ENCODE assay signal across 9 mouse cellular contexts in genomic region chr16:4638891-4639390, GRCm38 (mm10).
"Had no signal": no experiment of that assay in that cellular context is flagged by ENCODE, and none has a peak within 500 bp of the region (broad histone marks: within the 10 kb centered on the region; RNA-seq: fewer than 3 reads in every experiment).

No protein-coding gene starts in this region.

- DNase-seq: thymus, postnatal 25 days had no signal

- H3K9ac ChIP-seq: limb, embryonic 13.5 days; liver, embryonic 12.5 days; lung, embryonic 14.5 days; neural tube, embryonic 12.5 days; neural tube, embryonic 15.5 days; stomach, embryonic 15.5 days had no signal

- H3K27me3 ChIP-seq: limb, embryonic 13.5 days; liver, embryonic 12.5 days; neural tube, embryonic 12.5 days; neural tube, embryonic 15.5 days; stomach, embryonic 15.5 days had no signal

- H3K36me3 ChIP-seq: stomach, embryonic 15.5 days had no signal

- H3K27ac ChIP-seq: left cerebral cortex, adult 2 months; limb, embryonic 13.5 days; liver, embryonic 12.5 days; neural tube, embryonic 15.5 days had no signal

- H3K9me3 ChIP-seq: limb, embryonic 10.5 days; limb, embryonic 13.5 days; liver, embryonic 12.5 days; neural tube, embryonic 12.5 days; neural tube, embryonic 15.5 days; stomach, embryonic 15.5 days had no signal
